Mouse (Mus musculus) kidney, adult 9 months (tissue): ENCODE measurements around the gene 1110059E24Rik.
A peak's percentile ranks its signal among the peaks of the same experiment; 100 is the strongest.

Experiments
- DNase-seq: peaks from one replicate; pipeline ENCODE4 v3.0.0; 2022

1110059E24Rik gene

DNA sequence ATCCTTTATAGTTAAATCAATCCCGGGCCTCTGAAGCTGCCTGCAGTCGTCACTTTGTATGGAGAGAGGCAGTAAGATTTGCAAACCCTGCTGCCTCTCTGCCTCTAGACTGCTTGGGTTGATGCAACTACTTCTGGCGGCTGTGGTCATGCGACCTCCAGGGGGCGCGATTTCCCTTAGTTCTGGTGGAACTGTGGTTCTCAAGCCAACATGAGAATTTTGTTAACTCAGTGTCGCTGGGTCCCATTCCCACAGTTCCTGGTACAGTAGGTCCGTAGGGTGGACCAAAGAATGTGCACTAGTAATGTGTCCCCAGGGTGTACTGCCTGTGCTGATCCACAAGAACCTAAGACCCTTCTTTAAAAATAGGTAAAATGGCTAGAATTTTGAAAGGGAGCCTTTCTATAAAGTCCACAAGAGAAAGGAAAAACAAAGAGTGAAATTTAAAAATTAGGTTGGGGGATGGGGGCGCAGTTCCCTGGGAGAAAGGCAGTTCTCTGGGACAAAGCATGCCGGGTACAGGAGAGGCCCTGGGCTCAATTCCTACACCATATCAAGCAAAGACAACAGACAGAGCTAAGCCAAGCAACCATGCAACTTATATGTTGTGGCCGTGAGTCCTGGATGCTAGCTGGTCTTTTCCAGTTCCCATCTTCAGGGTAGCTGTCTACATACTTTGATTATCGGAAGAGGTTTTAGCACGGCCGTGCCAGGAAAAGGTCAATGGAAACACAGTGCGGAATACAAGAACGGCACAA lies 81.4 kb downstream of the 1110059E24Rik start:
- peak; percentile 92 for DNase-seq

GRCm38 (mm10) chr19:21570778-21571177 lies 82.0 kb downstream of the 1110059E24Rik start:
- no peak for DNase-seq

DNA sequence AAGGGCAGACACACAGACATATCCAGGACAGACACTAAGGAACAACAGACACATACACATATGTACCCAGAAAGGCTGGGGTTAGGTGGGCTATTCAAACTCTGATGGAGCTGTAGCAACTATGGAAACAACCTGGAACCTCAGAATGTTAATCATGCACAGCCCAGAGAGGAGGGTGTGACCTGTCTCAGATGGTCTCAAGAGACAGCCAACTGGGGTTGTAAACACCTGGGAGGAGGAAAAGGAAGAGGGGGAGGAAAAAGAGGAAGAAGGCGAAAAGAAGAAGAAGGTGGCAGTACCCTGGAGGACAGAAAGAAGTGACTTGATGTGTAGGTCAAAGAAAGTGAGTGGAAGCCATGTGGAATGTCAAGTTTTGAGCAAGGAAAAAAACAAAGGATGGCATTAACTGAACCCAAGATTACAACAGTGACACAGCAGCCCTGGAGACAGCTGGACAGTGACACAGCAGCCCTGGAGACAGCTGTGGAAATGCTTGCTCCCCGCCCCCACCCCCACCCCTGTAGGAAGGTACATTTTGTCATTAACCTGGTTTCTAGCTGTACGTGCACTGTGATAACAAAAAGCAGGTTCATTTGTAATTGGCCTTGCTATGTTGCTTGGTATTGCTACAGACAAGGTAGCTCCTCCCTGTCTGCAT lies 84.1 kb downstream of the 1110059E24Rik start:
- no peak for DNase-seq

DNA sequence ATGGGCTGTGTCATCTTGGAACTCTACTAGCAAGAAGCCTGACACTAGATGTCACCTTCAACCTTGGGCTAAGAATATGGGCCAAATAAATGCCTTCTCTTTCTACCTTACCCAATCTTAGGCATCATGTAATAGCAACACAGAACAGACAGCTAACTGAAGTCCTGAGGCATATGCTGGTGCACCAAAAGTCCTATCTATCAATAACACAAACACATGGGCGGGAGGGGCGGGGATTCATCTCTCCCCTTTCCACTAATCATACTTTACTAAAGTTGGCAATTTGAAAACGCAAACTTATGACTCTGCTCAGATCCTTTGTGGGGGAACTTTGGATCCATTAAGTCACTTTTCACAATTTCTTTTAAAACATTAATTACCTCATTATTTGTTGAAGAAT lies 84.8 kb downstream of the 1110059E24Rik start:
- no peak for DNase-seq

- no peak for DNase-seq
Observed at GRCm38 (mm10) chr19:21566484-21566883, 86.3 kb downstream of the 1110059E24Rik start.

DNA sequence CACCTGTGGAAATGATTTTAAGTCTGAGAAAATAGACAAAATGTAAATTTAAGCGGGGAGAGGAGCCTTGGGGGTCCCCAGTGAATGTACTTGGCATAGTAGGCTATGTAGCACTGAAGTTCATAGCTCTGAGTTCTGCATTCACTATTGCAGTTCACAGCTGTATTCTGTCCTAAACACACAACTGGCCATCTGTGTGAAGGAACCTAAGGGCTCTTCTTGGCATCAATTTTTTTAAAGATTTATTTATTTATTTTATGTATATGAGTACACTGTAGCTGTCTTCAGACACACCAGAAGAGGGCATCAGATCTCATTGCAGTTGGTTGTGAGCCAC lies 88.3 kb downstream of the 1110059E24Rik start:
- no peak for DNase-seq

- DNase-seq, result peak; percentile 78
Observed at GRCm38 (mm10) chr19:21563789-21564460, 88.9 kb downstream of the 1110059E24Rik start.

DNA sequence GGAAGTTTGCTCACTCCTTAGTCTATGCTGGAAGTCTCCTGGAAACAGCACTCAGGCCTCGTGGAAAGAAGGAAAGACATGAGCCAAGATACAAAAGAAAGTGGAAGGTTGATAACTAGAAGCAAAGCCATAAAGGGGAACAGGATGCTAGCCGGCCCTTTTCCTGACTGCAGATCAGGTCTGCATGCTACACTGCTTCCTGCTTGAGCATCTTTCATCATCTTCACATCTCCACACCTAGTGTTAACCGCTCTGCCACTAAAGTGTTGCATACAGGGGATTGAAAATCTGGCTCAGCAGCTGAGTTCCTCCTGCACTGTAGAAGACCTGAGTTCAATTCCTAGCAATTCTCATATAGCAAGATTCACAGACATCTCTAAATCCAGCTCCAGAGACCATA lies 89.8 kb downstream of the 1110059E24Rik start:
- DNase-seq, result no peak

- no peak for DNase-seq
Observed at GRCm38 (mm10) chr19:21552801-21553200, 100.0 kb downstream of the 1110059E24Rik start.

DNA sequence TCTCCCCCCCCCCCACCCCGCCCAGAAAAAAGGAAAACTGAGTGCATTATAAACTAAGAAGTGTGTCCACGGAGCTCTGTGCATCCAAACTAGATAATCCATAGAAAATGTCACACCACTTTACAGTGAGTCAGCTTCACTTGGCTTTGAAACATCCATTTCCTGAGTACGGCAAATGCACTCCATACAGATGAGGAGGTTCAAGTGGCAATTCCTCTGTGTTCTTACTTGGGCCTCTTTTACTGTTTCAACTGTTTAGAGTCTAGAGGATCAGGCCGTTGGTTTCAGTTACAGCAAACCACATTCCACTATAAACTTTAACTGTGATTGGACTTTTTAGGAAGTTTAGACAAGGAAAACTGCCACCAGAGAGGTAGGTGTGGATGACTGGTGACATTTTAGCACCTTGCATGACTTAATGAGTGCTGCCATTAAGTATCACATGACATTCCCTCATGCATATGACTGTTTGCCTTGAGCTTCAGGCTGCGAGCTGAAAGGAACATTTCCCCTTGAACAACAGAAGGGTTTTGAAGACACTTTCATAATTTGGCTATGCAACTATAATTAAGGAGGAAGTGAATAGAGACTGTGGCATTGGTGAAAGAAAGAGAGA lies 100.7 kb downstream of the 1110059E24Rik start:
- no peak for DNase-seq

DNA sequence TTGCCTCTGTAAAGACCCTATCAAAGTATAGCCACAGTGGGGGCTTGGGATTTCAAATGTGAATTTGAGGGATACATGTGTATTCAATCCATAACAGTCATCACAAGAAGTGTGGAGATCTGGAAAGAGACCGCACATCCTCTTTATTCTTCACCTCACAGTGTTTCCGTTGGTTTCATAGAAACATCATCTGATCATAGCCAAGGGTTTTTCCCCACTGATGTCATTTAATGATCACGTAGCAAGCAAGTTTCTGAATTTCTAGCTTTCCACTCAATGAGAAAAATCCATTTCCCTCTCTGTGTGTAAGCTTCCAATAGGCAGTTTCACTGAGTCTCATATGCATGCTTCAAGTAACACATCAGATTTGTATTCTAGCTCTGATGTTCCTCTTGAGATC lies 103.1 kb downstream of the 1110059E24Rik start:
- no peak for DNase-seq

GRCm38 (mm10) chr19:21548947-21549346 lies 103.8 kb downstream of the 1110059E24Rik start:
- no peak for DNase-seq

- DNase-seq, result no peak
Observed at GRCm38 (mm10) chr19:21537125-21537524, 115.7 kb downstream of the 1110059E24Rik start.
